Mouse (Mus musculus): ENCODE results near the gene Mpi.

Gene Mpi

DNA sequence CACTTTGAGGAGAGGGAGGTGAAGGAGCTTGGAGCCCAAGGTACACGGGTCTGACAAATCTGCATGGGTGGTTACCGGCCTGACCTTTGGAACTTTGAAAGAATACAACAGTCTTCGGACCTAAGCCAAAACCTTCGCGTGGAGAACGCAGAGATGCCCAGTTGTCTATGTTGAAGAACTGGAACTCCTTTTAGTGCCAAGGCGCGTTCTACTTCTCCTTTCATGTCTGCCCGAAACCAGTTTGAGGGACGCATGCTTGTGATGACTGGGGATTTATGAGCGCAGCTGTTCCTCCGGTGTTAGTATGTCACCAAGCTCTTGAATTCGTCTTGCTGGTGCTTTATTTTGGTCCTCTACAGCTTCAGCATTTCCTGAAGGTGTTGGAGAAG, 9.1 kb upstream of the Mpi start:
- DNase-seq (ENCODE audit: low spot score) = no peak

- peak; percentile 85 for DNase-seq (ENCODE audit: low spot score)
These were observed 8.5 kb upstream of the Mpi start, which contains the start of gene Scamp2 for GRCm38 (mm10) chr9:57560861-57561710. Gene Scamp2 (plus strand): TSS chr9:57560943.

DNA sequence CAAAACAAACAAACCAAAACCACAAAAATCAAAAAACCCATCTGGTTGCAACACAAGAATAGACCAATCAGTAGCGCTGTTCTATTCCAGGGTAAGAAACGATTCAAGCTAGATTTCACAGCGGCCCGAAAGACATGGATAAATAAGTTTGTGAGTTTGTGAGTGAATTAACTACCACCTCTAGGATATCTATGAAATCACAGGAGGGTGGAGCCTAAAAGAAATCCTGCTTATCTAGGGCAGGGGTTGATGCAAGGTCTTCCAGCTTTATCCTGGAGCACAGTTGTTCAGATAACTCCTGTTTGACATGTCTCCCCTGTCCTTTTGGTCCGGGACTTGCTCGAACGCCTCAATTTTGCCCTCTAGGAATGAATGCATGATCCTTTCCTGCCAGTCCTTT, 7.7 kb upstream of the Mpi start:
- no peak for DNase-seq (ENCODE audit: low spot score)

DNA sequence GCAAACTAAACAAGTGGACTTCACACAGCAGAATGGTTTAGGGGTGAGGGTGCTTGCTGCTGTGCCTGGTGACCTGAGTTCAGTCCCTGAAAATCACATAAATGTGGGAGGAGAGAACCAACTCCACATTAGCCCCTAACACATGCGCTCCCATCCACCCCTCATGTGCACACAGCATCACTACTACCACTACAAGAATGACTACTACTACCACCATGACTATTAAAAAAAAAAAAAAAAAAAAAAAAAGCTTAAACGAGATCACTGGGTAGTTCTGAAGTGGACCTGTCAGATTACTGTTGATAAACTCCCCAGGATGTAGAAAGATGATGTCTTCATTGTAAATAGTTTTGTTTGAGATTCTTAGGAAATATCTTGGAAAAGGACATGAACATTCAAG, 7.0 kb upstream of the Mpi start:
- no peak for DNase-seq (ENCODE audit: low spot score)

GRCm38 (mm10) chr9:57558625-57559024, 6.1 kb upstream of the Mpi start:
- no peak for DNase-seq (ENCODE audit: low spot score)

GRCm38 (mm10) chr9:57557215-57557614, 4.7 kb upstream of the Mpi start:
- DNase-seq (ENCODE audit: low spot score) = no peak

DNA sequence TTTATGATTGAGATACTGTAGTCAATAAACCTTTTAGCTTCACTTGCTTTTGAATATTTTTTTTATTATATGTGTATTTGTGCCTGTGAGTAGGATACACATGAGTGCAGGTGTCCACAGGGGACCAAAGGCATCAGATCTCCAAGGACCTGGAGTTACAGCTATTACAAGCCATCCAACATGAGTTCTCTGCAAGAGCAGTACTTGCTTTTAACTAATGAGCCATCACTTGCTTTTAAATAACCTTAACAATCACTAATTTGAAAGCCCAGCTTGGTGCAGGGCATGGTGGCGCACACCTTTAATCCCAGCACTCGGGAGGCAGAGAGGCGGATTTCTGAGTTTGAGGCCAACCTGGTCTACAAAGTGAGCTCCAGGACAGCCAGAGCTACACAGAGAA, 2.2 kb upstream of the Mpi start:
- no peak for DNase-seq (ENCODE audit: low spot score)

DNA sequence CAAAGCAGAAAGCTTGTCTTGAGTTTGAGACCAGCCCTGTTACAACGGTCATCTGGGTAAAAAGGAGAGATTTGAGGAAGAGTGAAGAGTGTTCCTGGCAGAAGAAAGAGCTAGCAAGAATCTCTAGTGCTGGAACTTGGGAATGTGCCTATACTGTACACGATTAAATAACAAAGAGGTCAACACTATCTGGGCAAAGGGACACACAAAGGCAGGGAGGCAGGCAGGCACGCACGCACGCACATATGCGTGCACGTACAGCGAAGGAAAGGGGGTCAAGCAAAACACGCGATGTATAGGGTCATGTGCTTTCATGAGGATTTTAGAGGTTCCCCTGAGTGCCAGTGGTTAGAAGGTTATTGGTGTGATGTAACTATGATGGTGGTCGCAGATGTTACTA, 556 bp upstream of the Mpi start:
- DNase-seq (ENCODE audit: low spot score) = no peak

GRCm38 (mm10) chr9:57550126-57550862, 2.3 kb downstream of the Mpi start:
- no peak for DNase-seq (ENCODE audit: low spot score)

DNA sequence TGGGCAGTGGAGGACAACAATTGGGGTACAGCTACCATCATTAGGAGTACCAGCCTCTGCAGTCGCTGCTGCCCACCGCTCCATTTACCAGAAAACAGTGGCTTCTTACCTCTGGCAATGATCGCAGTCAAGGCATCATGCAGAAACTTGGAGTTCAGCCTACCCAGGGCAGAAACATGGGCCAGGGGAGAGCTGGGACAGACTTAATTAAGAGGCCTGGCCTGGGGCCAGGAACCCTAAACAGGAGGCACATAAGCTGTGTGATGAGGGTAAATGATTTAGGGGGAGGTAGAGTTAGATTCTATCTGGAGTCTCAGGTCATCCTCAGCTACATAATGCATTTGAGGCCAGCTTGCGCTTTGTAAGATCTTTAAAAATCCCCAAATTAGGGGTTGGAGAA, 3.4 kb downstream of the Mpi start:
- DNase-seq (ENCODE audit: low spot score) = no peak

DNA sequence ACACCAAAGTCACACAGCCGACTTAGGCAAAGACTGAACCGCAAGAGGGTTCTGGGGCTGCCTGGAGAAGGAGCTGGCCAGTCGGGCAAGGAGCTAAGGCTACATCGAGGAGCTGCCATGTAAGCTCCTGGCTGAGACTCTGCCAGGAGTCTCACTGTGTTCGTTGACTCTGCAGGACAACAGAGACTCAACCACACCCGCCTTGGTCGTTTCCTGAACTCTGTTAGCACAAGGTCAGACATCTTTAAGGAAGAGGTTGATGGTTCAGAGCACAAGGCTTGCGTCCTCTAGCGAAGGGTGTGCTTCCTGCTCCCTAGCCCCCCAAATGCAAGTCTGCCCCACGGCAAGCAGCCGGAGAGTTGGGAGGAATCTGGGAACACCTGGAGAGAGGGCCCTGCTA, 4.7 kb downstream of the Mpi start:
- DNase-seq (ENCODE audit: low spot score) = no peak

- no peak for DNase-seq (ENCODE audit: low spot score)
These were observed 5.3 kb downstream of the Mpi start for GRCm38 (mm10) chr9:57547287-57547686.

- no peak for DNase-seq (ENCODE audit: low spot score)
These were observed 8.6 kb downstream of the Mpi start for GRCm38 (mm10) chr9:57543951-57544350.

GRCm38 (mm10) chr9:57541312-57541711, 11.3 kb downstream of the Mpi start:
- no peak for DNase-seq (ENCODE audit: low spot score)

GRCm38 (mm10) chr9:57539550-57539949, 13.0 kb downstream of the Mpi start:
- DNase-seq (ENCODE audit: low spot score) = no peak

DNA sequence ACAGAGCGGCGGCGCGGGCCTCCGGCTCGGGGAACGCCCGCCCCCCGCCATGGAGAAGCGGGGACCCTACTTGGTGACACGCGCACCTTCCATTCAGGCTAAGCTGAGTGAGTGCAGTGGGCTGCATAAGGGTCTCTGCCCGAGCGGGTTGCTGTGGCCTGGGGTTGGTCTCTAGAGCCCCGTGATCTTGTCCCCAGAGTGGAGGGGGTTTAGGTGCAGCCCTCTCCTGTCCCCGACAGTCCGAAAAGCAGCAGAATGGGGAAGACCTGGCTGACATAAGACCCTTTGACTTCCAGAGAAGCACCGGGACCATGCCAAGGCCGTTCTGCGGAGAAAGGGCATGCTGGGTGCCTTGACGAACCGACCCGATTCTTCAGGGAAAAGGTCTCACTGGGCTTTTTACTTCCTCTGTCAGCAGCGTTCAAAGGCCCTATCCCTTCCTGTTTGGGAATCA, 14.8 kb downstream of the Mpi start:
- no peak for DNase-seq (ENCODE audit: low spot score)

DNA sequence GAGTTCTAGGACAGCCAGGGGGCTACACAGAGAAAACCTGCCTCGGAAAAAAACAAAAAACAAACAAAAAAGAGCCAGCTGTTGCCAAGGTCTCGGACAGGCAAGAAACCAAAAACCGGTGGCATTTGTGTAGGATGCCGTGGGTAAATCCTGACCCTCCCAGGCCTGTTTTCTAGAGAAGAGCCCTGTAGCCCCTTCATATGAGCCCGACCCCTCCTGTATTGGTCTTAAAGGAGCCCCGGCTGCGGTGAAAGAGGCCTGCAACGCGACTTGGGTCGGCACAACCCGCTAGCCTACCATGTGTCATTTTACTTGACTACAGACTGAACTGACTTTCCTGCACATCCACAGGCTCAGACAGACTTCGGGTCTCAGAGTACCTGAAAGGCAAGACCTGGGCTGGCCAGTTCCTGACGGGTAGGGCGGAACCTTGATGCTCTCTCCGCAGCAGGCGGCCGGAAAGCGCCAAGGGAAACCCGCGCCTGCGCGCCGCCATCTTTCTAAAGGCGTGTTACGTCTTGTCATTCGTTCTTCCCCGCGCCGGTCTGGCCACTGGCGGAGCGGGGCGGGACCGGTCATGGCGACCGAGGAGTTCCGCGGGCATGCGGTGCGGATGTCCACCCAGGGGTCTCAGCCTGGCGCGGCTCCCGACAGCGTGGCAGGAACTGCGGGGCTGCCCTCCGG, 15.4 kb downstream of the Mpi start, which contains the start of gene Fam219b:
Fam219b (plus strand) TSS at position 485 of the 684 bp plus-strand sequence.
- DNase-seq (ENCODE audit: low spot score) = peak; percentile 75

GRCm38 (mm10) chr9:57536362-57536761, 16.2 kb downstream of the Mpi start:
- DNase-seq (ENCODE audit: low spot score) = no peak

DNA sequence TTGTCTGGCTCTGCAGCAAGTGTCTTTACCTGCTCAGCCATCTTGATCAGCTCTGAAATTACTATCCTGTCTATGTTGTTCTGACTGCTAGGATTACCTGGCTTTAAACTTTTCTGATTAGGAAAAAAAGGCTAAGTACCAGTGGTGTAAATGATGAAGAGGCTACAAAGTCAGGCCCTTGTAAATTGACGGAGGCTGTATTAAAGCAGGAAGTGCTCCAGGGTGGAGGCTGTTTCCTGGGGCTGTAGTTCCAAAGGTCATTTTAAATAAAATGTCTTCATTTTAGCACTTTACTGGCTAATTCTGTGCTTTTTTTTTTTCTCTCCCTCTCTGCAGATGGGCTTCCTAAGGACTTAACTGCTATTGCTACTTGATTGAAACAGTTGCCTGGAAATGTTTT, 20.6 kb downstream of the Mpi start:
- no peak for DNase-seq (ENCODE audit: low spot score)

DNA sequence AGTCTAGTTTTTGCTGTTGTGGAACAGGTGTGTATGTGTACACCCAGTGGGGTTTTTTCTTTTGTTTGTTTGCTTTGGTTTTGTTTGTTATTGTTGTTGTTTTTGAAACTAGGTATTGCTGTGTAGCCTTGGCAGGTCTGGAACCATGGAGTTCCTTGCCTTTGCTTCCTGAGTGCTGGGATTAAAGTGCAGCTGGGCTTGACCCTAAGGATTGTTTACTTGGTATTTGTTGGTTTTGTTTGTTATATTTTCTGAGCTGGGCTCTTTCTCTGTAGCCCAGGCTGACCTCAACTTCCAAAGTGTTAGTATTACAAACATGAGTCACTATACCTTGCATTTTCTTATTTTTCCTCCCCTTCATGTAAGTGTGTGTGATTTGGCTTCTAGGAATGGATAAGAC, 26.1 kb downstream of the Mpi start:
- DNase-seq (ENCODE audit: low spot score) = no peak

DNA sequence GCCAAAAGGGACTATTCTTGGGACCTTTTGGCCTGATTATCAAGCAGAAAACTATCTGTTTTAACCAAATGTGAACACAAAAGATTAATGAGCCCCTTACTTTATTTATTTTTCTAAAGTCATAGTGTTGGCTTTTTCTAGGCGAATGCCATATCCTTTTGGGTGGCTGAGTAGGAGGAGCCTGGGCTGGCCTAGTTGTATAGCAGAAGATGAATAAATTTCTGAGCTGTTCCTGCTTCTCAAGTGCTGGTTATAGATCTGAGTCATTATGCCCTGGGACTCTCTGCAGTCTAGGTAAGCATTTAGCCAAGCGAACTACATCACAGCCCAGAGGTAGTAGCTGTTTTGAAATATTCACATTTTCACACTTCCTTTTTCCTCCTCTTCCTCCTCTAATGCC, 27.0 kb downstream of the Mpi start:
- no peak for DNase-seq (ENCODE audit: low spot score)

DNA sequence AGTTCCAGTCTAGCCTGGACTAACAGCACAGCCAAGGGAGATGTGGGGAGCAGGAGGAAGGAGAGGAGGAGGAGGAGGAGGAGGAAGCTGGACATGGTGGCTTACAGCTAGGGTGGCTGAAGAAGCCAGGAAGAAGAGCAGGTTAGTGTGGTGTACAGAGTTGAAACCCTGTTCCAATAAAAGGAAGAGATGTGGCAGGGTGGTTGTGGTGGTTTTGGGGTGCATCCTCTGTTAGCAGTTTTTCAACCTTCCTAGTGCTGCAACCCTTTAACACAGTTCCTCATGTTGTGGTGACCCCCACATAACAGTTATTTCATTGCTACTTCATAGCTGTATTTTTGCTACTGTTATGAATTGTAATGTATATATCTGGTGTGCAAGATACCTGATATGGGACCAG, 28.1 kb downstream of the Mpi start:
- DNase-seq (ENCODE audit: low spot score) = no peak

- DNase-seq (ENCODE audit: low spot score) = no peak
These were observed 28.8 kb downstream of the Mpi start for GRCm38 (mm10) chr9:57523754-57524153.

All from ovary, postnatal 10 days (tissue).